Mouse (Mus musculus) retina, adult 2 months (tissue): ENCODE data around the gene Dbp.

Source experiments
- DNase-seq: peaks from one replicate; pipeline ENCODE4 v3.0.0-alpha.2; 2012; ENCODE audit warnings: low read depth, low spot score

Dbp gene

GRCm38 (mm10) chr7:45711316-45712021 lies 6.6 kb downstream of the Dbp start:
- no peak for DNase-seq

DNA sequence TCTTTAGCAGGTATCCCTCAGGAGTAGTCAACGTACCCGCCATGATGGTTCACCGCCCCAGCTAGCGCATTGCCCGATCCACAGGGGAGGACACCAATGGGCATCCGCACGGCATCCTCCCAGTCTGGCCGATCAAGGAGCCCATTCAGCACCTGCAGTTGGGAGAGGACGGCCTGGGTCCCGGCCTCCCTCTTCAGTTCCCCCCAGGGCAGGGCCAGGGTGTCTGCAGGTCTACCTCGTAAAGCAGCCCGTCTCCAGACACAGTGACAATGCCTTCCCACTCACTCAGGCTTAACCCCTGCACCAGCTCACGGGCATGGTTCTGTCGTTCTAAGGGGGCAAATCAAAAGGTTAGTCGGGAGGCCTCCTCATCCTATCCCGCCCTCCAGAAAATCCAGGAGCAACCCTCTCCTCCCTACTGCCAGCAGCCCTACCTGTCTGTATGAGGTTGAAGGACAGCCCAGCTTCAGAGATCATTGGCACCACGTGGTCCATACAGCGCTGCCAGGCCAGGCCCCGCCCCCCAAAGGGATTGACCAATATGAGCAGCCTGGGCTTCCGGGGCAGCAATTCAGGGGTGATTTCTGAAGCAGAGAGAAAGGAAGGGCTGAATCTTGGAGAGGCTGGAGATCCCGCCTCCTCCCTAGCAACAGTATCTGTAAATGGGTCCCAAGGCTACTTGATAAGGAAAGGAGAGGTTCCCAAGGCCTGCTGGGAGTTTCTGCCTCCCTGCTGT lies 7.3 kb downstream of the Dbp start:
- DNase-seq = no peak

DNA sequence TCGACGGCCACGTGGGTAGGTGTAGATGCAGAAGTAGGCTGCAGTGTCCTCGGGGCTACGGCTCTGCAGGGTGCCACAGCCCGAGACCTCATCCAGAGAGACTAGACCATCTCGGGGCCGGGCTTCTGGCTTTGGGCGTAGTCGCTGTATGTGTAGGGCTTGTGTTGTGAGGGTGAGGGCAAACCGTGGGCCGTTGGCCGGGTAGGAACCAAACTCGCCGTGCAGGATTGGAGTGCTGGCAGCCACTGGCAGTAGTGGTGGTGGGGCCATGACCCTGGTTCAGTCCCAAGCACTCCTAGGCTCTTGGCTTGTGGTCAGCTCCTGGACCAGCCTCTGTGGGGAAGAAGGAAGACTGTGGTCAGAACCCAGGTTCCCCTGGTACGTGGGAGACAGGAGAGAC lies 8.5 kb downstream of the Dbp start:
- no peak for DNase-seq

GRCm38 (mm10) chr7:45713881-45714520 lies 9.1 kb downstream of the Dbp start:
- DNase-seq = no peak

DNA sequence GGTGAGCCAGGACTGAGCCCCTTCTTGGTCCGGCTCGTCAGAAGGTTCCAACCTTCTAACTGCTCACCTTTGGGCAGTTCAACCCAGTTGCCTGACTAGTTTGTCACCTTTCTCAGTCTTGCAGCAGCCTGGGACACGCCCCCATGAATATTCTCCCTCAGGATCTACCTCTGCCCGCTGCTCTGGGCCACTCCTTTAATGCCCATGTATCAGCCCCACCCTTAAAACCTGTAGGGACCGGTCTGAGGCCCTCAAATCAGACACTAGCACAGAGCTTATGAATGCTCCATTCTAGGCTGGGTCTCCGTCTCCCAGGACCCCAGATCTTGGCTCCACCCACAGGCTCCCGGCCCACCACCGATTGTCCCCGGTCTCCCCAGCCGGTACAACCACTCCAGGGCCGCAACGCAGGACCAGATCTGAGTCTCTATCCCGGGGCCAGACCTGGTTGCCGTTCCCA lies 9.8 kb downstream of the Dbp start:
- no peak for DNase-seq

- peak; percentile 86 for DNase-seq
Measured at GRCm38 (mm10) chr7:45715090-45715708, 10.3 kb downstream of the Dbp start, which contains the start of gene Rpl18. Gene Rpl18 (plus strand): TSS chr7:45715457.

- no peak for DNase-seq
Measured at GRCm38 (mm10) chr7:45715741-45716459, 11.0 kb downstream of the Dbp start.

GRCm38 (mm10) chr7:45716460-45716857 lies 11.6 kb downstream of the Dbp start:
- no peak for DNase-seq

GRCm38 (mm10) chr7:45716952-45717917 lies 12.3 kb downstream of the Dbp start:
- no peak for DNase-seq

- DNase-seq = peak; percentile 97
Measured at GRCm38 (mm10) chr7:45717918-45718297, 13.0 kb downstream of the Dbp start, which contains the start of gene Sphk2. Gene Sphk2 (minus strand): TSS chr7:45718002.

GRCm38 (mm10) chr7:45718331-45718730 lies 13.4 kb downstream of the Dbp start:
- DNase-seq = no peak

- DNase-seq = no peak
Measured at GRCm38 (mm10) chr7:45719180-45719579, 14.3 kb downstream of the Dbp start.

GRCm38 (mm10) chr7:45719738-45720412 lies 15.0 kb downstream of the Dbp start:
- no peak for DNase-seq

DNA sequence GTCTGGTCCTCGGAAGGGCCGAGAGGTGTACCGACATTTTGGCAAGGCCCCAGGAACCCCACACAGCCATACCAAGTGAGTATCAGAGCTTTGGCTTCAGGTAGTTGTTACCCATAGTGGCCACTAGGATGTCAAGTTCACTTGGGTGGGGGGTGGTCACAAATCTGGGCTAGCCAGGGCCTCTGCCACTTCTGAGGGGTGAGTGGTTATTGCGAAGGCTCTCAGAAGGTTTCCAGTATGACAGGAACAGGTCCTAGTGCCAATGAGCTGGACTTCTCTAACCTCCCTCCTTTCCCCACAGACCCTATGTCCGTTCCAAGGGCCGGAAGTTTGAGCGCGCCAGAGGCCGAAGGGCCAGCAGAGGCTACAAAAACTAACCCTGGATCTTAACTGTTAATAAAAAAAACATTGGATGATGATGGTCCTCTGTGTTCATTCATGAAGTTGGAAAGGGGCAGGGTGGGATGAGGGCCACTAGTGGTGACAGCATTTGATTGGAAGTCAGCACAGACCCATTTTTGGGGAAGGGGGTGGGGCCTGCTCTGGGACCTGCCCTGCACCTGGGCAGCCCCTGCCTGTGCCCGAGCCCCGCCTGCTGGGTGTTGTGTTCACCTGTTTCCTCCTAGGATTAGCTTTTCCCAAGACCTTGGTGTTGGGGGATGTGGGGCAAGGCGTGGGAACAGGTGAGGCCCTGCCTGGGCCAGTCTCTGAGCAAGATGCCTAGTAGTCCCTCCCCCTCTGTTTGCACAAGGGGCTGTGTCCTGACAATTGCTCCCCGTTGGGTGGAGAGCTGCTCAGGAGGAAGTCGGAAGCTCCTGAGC lies 15.7 kb downstream of the Dbp start, which contains the start of gene Fam83e:
TSS of gene Fam83e (plus strand) at position 800 of the 821 bp plus-strand sequence.
- no peak for DNase-seq

DNA sequence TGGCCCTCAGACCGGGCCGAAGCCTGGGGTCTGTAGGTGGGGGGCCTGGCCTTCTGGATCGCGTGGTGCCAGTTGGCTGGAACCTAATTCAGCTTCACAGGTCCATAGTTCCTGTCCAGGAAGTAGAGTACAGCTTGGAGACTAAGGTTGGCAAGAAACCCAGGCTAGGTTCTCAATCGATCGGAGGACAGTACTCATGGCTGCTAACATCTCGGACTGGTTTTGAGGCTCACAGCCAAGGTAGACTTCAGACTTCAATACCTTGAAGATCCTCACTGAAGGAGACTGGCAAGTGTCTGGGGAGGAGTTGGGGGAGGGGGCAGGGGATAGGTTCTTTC lies 16.3 kb downstream of the Dbp start:
- DNase-seq = no peak

- DNase-seq = no peak
Measured at GRCm38 (mm10) chr7:45721642-45722347, 16.9 kb downstream of the Dbp start.

GRCm38 (mm10) chr7:45722348-45722713 lies 17.4 kb downstream of the Dbp start:
- DNase-seq = no peak

DNA sequence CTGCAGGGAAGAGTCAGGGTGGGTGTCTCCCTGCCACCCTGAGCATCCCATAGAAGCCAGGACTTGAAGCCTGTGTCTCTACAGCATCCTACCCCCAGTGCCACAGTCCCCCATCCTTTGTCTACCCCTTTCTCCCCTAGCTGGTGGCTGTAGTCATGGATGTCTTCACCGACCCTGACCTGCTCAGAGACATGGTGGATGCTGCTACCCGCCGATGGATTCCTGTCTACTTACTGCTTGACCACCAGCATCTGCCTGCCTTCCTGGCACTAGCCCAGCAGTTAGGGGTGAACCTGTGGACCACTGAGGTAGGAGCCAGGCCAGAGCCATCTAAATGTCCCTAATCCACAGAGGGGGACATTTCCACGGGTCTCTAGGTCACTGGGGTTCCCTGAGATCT lies 18.4 kb downstream of the Dbp start:
- no peak for DNase-seq
